Mouse (Mus musculus) ES-Bruce4 (cell line): ENCODE measurements around the gene Mex3a. TPM values are rescaled to one million over a fixed set of nuclear protein-coding genes. Genes with fewer than 3 reads are reported as not detected.

ENCODE experiments used
- H3K27ac ChIP-seq: 2 replicates; pipeline ENCODE4 v1.5.1; 2012; ENCODE audit warnings: low read length, inconsistent platforms; ENCODE audit not compliant: insufficient read depth
- H3K27me3 ChIP-seq: 2 replicates; pipeline ENCODE4 v1.6.1; 2012; ENCODE audit warnings: mild to moderate bottlenecking, low read length, inconsistent platforms; ENCODE audit not compliant: control insufficient read depth, poor library complexity, insufficient read depth, severe bottlenecking
- H3K36me3 ChIP-seq: 2 replicates; pipeline ENCODE4 v1.6.1; 2012; ENCODE audit warnings: inconsistent platforms, mild to moderate bottlenecking, low read length, moderate library complexity; ENCODE audit not compliant: control insufficient read depth, poor library complexity, insufficient read depth, severe bottlenecking
- H3K4me1 ChIP-seq: one replicate; pipeline ENCODE4 v1.8.1; 2011; ENCODE audit warnings: low read length; ENCODE audit not compliant: control insufficient read depth, insufficient read depth
- H3K4me3 ChIP-seq: 2 replicates; pipeline ENCODE4 v1.5.1; 2011; ENCODE audit warnings: low read depth, mild to moderate bottlenecking, low read length
- H3K9ac ChIP-seq: 2 replicates; pipeline ENCODE4 v1.6.1; 2012; ENCODE audit warnings: low read depth, mild to moderate bottlenecking, inconsistent platforms; ENCODE audit not compliant: poor library complexity, severe bottlenecking
- H3K9me3 ChIP-seq: replicated peaks from 2 replicates; pipeline ENCODE4 v1.6.1; 2012; ENCODE audit warnings: mild to moderate bottlenecking, low read length, inconsistent platforms; ENCODE audit not compliant: control insufficient read depth, poor library complexity, insufficient read depth, severe bottlenecking
- CTCF ChIP-seq: IDR thresholded peaks from one replicate; pipeline ENCODE4 v1.8.1; 2011; ENCODE audit warnings: low read depth, low read length
- EP300 ChIP-seq: IDR thresholded peaks from 2 replicates; pipeline ENCODE4 v1.6.1; 2011; ENCODE audit warnings: low read depth, low read length; ENCODE audit not compliant: insufficient read depth
- POLR2A ChIP-seq: IDR thresholded peaks from one replicate; pipeline ENCODE4 v1.8.1; 2011; ENCODE audit warnings: low read length; ENCODE audit not compliant: insufficient read depth
- polyA plus RNA-seq: library from polyadenylated mRNA; stranded (reverse); fragments of >200 nt; gene quantifications from 2 replicates; pipeline ENCODE4 v1.2.4, GENCODE M21; 2011; ENCODE audit warnings: low read depth; ENCODE audit not compliant: missing spikeins, insufficient read depth, insufficient read length

The Mex3a gene
- polyA plus RNA-seq, 1 experiment: 43.4 TPM

- Histone ChIP-seq H3K9me3 (no peaks in the 10 kb centered on the region), H3K4me1 (no peaks in the 10 kb centered on the region), H3K27me3 (no peaks in the 10 kb centered on the region), H3K36me3 (peaks cover 18% of the 10 kb centered on the region), H3K9ac (no peak overlapping the region), H3K4me3 (no peak overlapping the region), H3K27ac (no peak overlapping the region)
- TF ChIP-seq CTCF: peak; percentile 95
- no peak for TF ChIP-seq EP300
- no peak for TF ChIP-seq POLR2A
Observed at GRCm38 (mm10) chr3:88521803-88522331, 10.3 kb upstream of the Mex3a start.

DNA sequence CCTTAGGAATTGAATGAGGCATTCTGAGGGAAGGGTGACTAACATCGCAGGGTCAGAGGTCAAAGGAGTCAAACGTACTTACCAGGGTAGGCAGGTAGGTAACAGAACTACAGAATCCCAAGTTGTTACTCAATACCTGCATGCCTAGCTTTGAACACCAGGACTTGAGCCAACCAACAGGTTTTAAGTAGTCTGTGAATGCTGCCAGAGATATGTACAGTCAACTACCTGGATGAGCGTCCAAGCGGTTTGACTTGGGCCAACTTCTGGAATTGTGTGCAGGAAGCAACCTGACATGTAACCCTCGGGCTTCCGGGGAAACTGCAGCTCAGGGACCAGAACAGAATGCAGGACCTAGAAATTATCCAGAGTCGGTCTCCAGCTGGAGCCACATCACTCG lies 9.2 kb upstream of the Mex3a start:
- H3K9me3 ChIP-seq: no peaks in the 10 kb centered on the region
- H3K9ac ChIP-seq: no peak overlapping the region
- no peaks in the 10 kb centered on the region for H3K4me1 ChIP-seq
- H3K36me3 ChIP-seq: peaks cover 18% of the 10 kb centered on the region
- no peaks in the 10 kb centered on the region for H3K27me3 ChIP-seq
- no peak overlapping the region for H3K4me3 ChIP-seq
- TF ChIP-seq POLR2A: no peak
- TF ChIP-seq CTCF: no peak
- no peak for TF ChIP-seq EP300
- H3K27ac ChIP-seq: no peak overlapping the region

DNA sequence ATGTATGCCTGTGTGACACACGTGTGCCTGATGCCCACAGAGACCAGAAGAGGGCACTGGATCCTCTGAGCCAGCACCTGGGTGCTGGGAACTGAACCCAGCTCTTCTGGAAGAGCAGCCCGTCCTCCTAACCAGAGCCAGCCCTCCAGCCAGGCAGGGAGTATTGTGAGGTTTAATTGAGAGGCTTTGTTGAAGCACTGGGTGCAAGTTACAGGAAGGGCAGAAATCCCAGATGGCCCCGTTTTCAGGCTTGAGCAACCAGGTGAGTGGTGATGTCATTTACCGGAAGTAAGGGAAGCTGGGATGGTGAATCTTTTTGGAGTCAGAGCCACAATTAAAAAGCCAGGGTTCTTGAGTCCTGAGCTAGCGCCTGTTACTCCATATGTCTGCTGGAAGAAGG lies 7.2 kb upstream of the Mex3a start:
- Histone ChIP-seq H3K27me3 (no peaks in the 10 kb centered on the region), H3K4me3 (no peak overlapping the region), H3K4me1 (peaks cover 4% of the 10 kb centered on the region), H3K27ac (no peak overlapping the region), H3K9ac (no peak overlapping the region), H3K36me3 (peaks cover 18% of the 10 kb centered on the region), H3K9me3 (no peaks in the 10 kb centered on the region)
- TF ChIP-seq POLR2A (no peak), EP300 (no peak), CTCF (no peak)

DNA sequence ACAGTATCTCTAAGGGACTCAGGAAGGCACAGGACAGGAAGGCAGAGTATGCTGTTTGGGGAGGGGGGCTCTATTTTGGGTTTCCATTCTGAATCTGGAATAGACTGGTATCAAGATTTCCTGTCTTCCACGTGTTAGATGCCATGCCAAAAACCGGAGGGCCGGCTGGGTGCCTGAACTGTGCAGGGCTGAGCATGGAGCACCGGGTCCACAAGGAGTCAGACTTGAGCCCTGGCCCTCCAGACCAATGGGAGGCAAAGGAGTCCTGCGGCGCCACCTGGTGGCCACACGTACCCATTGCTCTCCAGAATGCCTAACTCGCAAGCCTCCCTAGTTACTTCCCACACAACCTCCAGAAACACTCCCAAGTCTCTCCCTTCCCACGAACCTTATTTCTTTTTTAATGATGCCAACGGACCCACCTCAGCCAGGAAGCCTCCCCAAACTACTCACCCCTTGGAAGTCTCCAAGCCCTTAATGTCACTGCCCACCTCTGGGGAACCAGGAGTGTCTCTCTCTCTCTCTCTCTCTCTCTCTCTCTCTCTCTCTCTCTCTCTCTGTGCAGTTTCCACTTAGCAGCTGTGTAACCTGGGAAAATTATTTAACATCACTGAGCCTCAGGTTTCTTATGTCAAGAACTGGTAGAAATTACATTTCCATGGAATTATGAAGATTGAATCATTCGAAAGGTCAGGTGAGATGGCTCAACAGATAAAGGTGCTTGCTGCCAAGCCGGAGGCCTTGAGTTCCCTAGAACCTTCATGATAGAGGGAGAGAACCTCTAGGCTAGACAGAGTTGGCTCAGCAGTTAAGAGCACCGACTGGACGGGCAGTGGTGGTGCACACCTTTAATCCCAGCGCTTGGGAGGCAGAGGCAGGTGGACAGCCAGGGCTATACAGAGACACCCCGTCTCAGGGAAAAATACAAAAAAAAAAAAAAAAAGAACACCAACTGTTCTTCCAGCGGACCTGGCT lies 5.8 kb upstream of the Mex3a start:
- H3K4me3 ChIP-seq: 0 out of 2 replicates have a peak overlapping the region, but pooled peaks have one; percentile 31
- peaks cover 4% of the 10 kb centered on the region for H3K4me1 ChIP-seq
- TF ChIP-seq CTCF (peak; percentile 100), POLR2A (no peak), EP300 (0 out of 2 replicates have a peak, but pooled peaks have one; percentile 33)
- H3K9ac ChIP-seq: 0 out of 2 replicates have a peak overlapping the region, but pooled peaks have one; percentile 36
- H3K27me3 ChIP-seq: no peaks in the 10 kb centered on the region
- H3K27ac ChIP-seq: no peak overlapping the region
- no peaks in the 10 kb centered on the region for H3K9me3 ChIP-seq
- peaks cover 18% of the 10 kb centered on the region for H3K36me3 ChIP-seq

DNA sequence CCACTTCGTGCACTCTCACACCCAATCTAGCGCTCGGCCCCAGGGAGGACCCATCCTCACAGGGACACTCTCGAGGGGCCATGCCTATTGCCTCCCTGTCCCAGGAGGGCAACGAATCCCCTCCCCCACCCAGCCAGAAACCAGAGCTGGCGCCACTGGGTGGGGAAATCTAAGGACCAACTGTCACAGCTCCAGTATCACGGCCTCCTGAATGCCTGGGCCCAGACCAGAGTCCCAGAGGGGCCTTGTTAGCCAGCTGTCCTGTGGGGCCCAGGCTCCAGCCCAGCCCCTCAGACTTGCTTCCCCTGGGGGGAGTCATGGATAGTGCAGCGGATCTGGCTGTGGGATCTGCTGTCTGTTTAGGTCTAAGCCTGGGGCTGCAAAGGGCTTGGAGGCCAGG lies 4.6 kb upstream of the Mex3a start:
- peaks cover 4% of the 10 kb centered on the region for H3K4me1 ChIP-seq
- H3K9me3 ChIP-seq: no peaks in the 10 kb centered on the region
- H3K9ac ChIP-seq: peak overlapping the region; percentile 3; the same call in 1 of the 2 replicates
- 0 out of 2 replicates have a peak overlapping the region, but pooled peaks have one; percentile 5 for H3K4me3 ChIP-seq
- H3K27ac ChIP-seq: no peak overlapping the region
- no peaks in the 10 kb centered on the region for H3K27me3 ChIP-seq
- TF ChIP-seq POLR2A (no peak), CTCF (no peak), EP300 (no peak)
- H3K36me3 ChIP-seq: peaks cover 18% of the 10 kb centered on the region
